Mouse (Mus musculus): ENCODE data around the gene Bscl2. TPM values are rescaled to one million over a fixed set of nuclear protein-coding genes. Genes with fewer than 3 reads are reported as not detected.
"Not testable (repeated sequence)": the region's sequence is repeated elsewhere in the genome, so short reads cannot be mapped to it uniquely, and the experiment has no call there.

The Bscl2 gene
- polyA plus RNA-seq, 1 experiment from 2014 or later: 77.4 TPM

- WGBS: 43% methylated on average over 10 of the region's 10 CpGs
- Histone ChIP-seq H3K4me2 (no peak overlapping the region), H3K9ac (no peak overlapping the region), H3K4me3 (no peak overlapping the region), H3K27me3 (no peaks in the 10 kb centered on the region), H3K4me1 (peaks cover 16% of the 10 kb centered on the region), H3K27ac (no peak overlapping the region), H3K9me3 (no peaks in the 10 kb centered on the region), H3K36me3 (peaks cover 12% of the 10 kb centered on the region)
- ATAC-seq (ENCODE audit: insufficient number of reproducible peaks, low FRiP score, low TSS enrichment, low read depth): no peak
These were observed 15.1 kb downstream of the Bscl2 start for GRCm38 (mm10) chr19:8852236-8852928.

GRCm38 (mm10) chr19:8853117-8853516, 15.8 kb downstream of the Bscl2 start:
- no peak overlapping the region for H3K9ac ChIP-seq
- H3K4me3 ChIP-seq: no peak overlapping the region
- peaks cover 16% of the 10 kb centered on the region for H3K4me1 ChIP-seq
- peaks cover 6% of the 10 kb centered on the region; the same call in 1 of the 2 replicates for H3K36me3 ChIP-seq
- no peaks in the 10 kb centered on the region for H3K9me3 ChIP-seq
- no peak overlapping the region for H3K27ac ChIP-seq
- H3K4me2 ChIP-seq: no peak overlapping the region
- 83% methylated on average over 3 of the region's 3 CpGs for WGBS
- no peak for ATAC-seq (ENCODE audit: insufficient number of reproducible peaks, low FRiP score, low TSS enrichment, low read depth)
- no peaks in the 10 kb centered on the region for H3K27me3 ChIP-seq

- no peak for ATAC-seq (ENCODE audit: insufficient number of reproducible peaks, low FRiP score, low TSS enrichment, low read depth)
- H3K4me1 ChIP-seq: no peaks in the 10 kb centered on the region
- H3K4me3 ChIP-seq: no peak overlapping the region
- no peak overlapping the region for H3K9ac ChIP-seq
- no peaks in the 10 kb centered on the region for H3K36me3 ChIP-seq
- no peak overlapping the region for H3K27ac ChIP-seq
- WGBS: 38% methylated on average over 4 of the region's 4 CpGs
- no peaks in the 10 kb centered on the region for H3K9me3 ChIP-seq
- no peak overlapping the region for H3K4me2 ChIP-seq
- H3K27me3 ChIP-seq: no peaks in the 10 kb centered on the region
These were observed 20.4 kb downstream of the Bscl2 start for GRCm38 (mm10) chr19:8857689-8858088.

GRCm38 (mm10) chr19:8859018-8859417, 21.8 kb downstream of the Bscl2 start:
- no peak overlapping the region for H3K27ac ChIP-seq
- no peak overlapping the region for H3K4me2 ChIP-seq
- no peaks in the 10 kb centered on the region for H3K27me3 ChIP-seq
- H3K9ac ChIP-seq: no peak overlapping the region
- H3K4me3 ChIP-seq: no peak overlapping the region
- no peaks in the 10 kb centered on the region for H3K9me3 ChIP-seq
- no peak for ATAC-seq (ENCODE audit: insufficient number of reproducible peaks, low FRiP score, low TSS enrichment, low read depth)
- H3K4me1 ChIP-seq: no peaks in the 10 kb centered on the region
- WGBS: 26% methylated on average over 1 of the region's 1 CpGs
- no peaks in the 10 kb centered on the region for H3K36me3 ChIP-seq

- no peak overlapping the region for H3K4me3 ChIP-seq
- no peaks in the 10 kb centered on the region for H3K9me3 ChIP-seq
- ATAC-seq (ENCODE audit: insufficient number of reproducible peaks, low FRiP score, low TSS enrichment, low read depth): no peak
- H3K9ac ChIP-seq: no peak overlapping the region
- H3K4me1 ChIP-seq: no peaks in the 10 kb centered on the region
- WGBS: 83% methylated on average over 6 of the region's 6 CpGs
- H3K27me3 ChIP-seq: no peaks in the 10 kb centered on the region
- H3K4me2 ChIP-seq: no peak overlapping the region
- no peak overlapping the region for H3K27ac ChIP-seq
- H3K36me3 ChIP-seq: no peaks in the 10 kb centered on the region
These were observed 27.0 kb downstream of the Bscl2 start for GRCm38 (mm10) chr19:8864265-8864664.

- WGBS: 80% methylated on average over 3 of the region's 3 CpGs
- not testable (repeated sequence) for ATAC-seq (ENCODE audit: insufficient number of reproducible peaks, low FRiP score, low TSS enrichment, low read depth); H3K9ac ChIP-seq; H3K27me3 ChIP-seq; H3K27ac ChIP-seq; H3K9me3 ChIP-seq; H3K4me3 ChIP-seq
- H3K4me1 ChIP-seq: peaks cover 10% of the 10 kb centered on the region
- peak overlapping the region; percentile 83; the same call in 1 of the 2 replicates for H3K4me2 ChIP-seq
- H3K36me3 ChIP-seq: peaks cover 24% of the 10 kb centered on the region
These were observed 33.1 kb downstream of the Bscl2 start for GRCm38 (mm10) chr19:8870381-8870780.

GRCm38 (mm10) chr19:8870838-8871237, 33.6 kb downstream of the Bscl2 start:
- Histone ChIP-seq H3K9ac (peak overlapping the region; percentile 97), H3K36me3 (peaks cover 27% of the 10 kb centered on the region), H3K27me3 (no peaks in the 10 kb centered on the region), H3K27ac (peak overlapping the region; percentile 74), H3K4me3 (peak overlapping the region; percentile 99), H3K9me3 (no peaks in the 10 kb centered on the region), H3K4me1 (peaks cover 10% of the 10 kb centered on the region), H3K4me2 (peak overlapping the region; percentile 83)
- 49% methylated on average over 9 of the region's 9 CpGs for WGBS
- ATAC-seq (ENCODE audit: insufficient number of reproducible peaks, low FRiP score, low TSS enrichment, low read depth): no peak

GRCm38 (mm10) chr19:8871267-8872186, 34.3 kb downstream of the Bscl2 start, which contains the start of gene Ubxn1:
Ubxn1 (plus strand) TSS chr19:8871496.
- Histone ChIP-seq H3K27ac (peak within 1 kb of the TSS; percentile 85), H3K4me1 (peaks cover 10% of the 10 kb centered on the region), H3K9me3 (no peaks in the 10 kb centered on the region), H3K36me3 (peaks cover 34% of the 10 kb centered on the region), H3K4me2 (peak within 1 kb of the TSS; percentile 83), H3K27me3 (no peaks in the 10 kb centered on the region), H3K4me3 (peak within 1 kb of the TSS; percentile 99), H3K9ac (peak within 1 kb of the TSS; percentile 97)
- peak; percentile 96 for ATAC-seq (ENCODE audit: insufficient number of reproducible peaks, low FRiP score, low TSS enrichment, low read depth)
- under 1% methylated on average over 59 of the region's 59 CpGs for WGBS

GRCm38 (mm10) chr19:8872266-8872840, 35.1 kb downstream of the Bscl2 start:
- Histone ChIP-seq H3K4me2 (peak overlapping the region; percentile 83), H3K9ac (peak overlapping the region; percentile 97), H3K9me3 (no peaks in the 10 kb centered on the region), H3K27me3 (no peaks in the 10 kb centered on the region), H3K4me3 (peak overlapping the region; percentile 99), H3K4me1 (peaks cover 10% of the 10 kb centered on the region), H3K27ac (0 out of 2 replicates have a peak overlapping the region, but pooled peaks have one; percentile 5), H3K36me3 (peaks cover 40% of the 10 kb centered on the region)
- WGBS: 71% methylated on average over 10 of the region's 10 CpGs
- no peak for ATAC-seq (ENCODE audit: insufficient number of reproducible peaks, low FRiP score, low TSS enrichment, low read depth)

GRCm38 (mm10) chr19:8875031-8875430, 37.8 kb downstream of the Bscl2 start:
- Histone ChIP-seq H3K4me2 (no peak overlapping the region), H3K36me3 (peaks cover 52% of the 10 kb centered on the region), H3K27ac (no peak overlapping the region), H3K27me3 (no peaks in the 10 kb centered on the region), H3K9me3 (no peaks in the 10 kb centered on the region), H3K4me1 (peaks cover 18% of the 10 kb centered on the region), H3K9ac (no peak overlapping the region), H3K4me3 (no peak overlapping the region)
- no peak for ATAC-seq (ENCODE audit: insufficient number of reproducible peaks, low FRiP score, low TSS enrichment, low read depth)
- WGBS: 91% methylated on average over 7 of the region's 7 CpGs

GRCm38 (mm10) chr19:8880311-8881033, 43.2 kb downstream of the Bscl2 start, which contains the start of gene Uqcc3:
Uqcc3 (minus strand) TSS chr19:8880923.
- Histone ChIP-seq H3K4me2 (peak within 1 kb of the TSS; percentile 65), H3K27ac (peak within 1 kb of the TSS; percentile 88), H3K27me3 (no peaks in the 10 kb centered on the region), H3K9me3 (no peaks in the 10 kb centered on the region), H3K36me3 (peaks cover 27% of the 10 kb centered on the region), H3K9ac (peak within 1 kb of the TSS; percentile 79), H3K4me3 (peak within 1 kb of the TSS; percentile 71), H3K4me1 (peaks cover 10% of the 10 kb centered on the region; the same call in 1 of the 2 replicates)
- WGBS: under 1% methylated on average over 42 of the region's 42 CpGs
- peak; percentile 89 for ATAC-seq (ENCODE audit: insufficient number of reproducible peaks, low FRiP score, low TSS enrichment, low read depth)

Measured in limb, embryonic 15.5 days (tissue).